Mouse (Mus musculus) liver, adult 2 months (tissue): Measurements from ENCODE around the gene Efcab14. TPM values are rescaled to one million over a fixed set of nuclear protein-coding genes. Genes with fewer than 3 reads are reported as not detected.
A peak's percentile ranks its signal among the peaks of the same experiment; 100 is the strongest.

Experiments
- DNase-seq: peaks from one replicate; pipeline ENCODE4 v3.0.0-alpha.2; 2011; ENCODE audit warnings: low read depth, low spot score; ENCODE audit errors: extremely low read depth
- H3K27ac ChIP-seq: fragments of 200-500 bp; replicated peaks from 2 replicates; pipeline ENCODE4 v1.5.1; 2012; ENCODE audit warnings: low read depth, mild to moderate bottlenecking, control low read depth, inconsistent platforms, low read length; ENCODE audit not compliant: insufficient read depth
- H3K27me3 ChIP-seq: fragments of 200-500 bp; 2 replicates; pipeline ENCODE4 v1.6.1; 2012; ENCODE audit warnings: mild to moderate bottlenecking, moderate library complexity, low read length, inconsistent platforms; ENCODE audit not compliant: control insufficient read depth, insufficient read depth
- H3K36me3 ChIP-seq: fragments of 200-500 bp; 2 replicates; pipeline ENCODE4 v1.6.1; 2012; ENCODE audit warnings: low read length, inconsistent platforms; ENCODE audit not compliant: control insufficient read depth, insufficient read depth
- H3K4me1 ChIP-seq: fragments of 200-500 bp; 2 replicates; pipeline ENCODE4 v1.6.1; 2011; ENCODE audit warnings: low read length; ENCODE audit not compliant: control insufficient read depth, insufficient read depth
- H3K4me3 ChIP-seq: fragments of 200-500 bp; 2 replicates; pipeline ENCODE4 v1.5.1; 2011; ENCODE audit warnings: low read depth, mild to moderate bottlenecking, control low read depth, low read length, moderate library complexity; ENCODE audit not compliant: insufficient read depth
- H3K79me2 ChIP-seq: fragments of 200-500 bp; 2 replicates; pipeline ENCODE4 v1.6.1; 2012; ENCODE audit warnings: inconsistent platforms, mild to moderate bottlenecking, low read length, moderate library complexity; ENCODE audit not compliant: control insufficient read depth, insufficient read depth
- H3K9ac ChIP-seq: fragments of 200-500 bp; 2 replicates; pipeline ENCODE4 v1.6.1; 2012; ENCODE audit warnings: low read depth, mild to moderate bottlenecking, control low read depth, inconsistent platforms, low read length
- CTCF ChIP-seq: fragments of 200-500 bp; IDR thresholded peaks from 2 replicates; pipeline ENCODE4 v1.5.1; 2011; ENCODE audit warnings: low read depth, low read length, control low read depth
- POLR2A ChIP-seq: fragments of 200-500 bp; IDR thresholded peaks from 2 replicates; pipeline ENCODE4 v1.6.1; 2011; ENCODE audit warnings: low read length, control low read depth; ENCODE audit not compliant: insufficient read depth; ENCODE audit errors: extremely low read depth
- WGBS: fragments of 180-500 bp; shearing (Covaris S2); methylation state at CpG from one replicate; pipeline ENCODE4 v1.1.7; 2018; 5-methylcytosine and 5-hydroxymethylcytosine counted together
- polyA plus RNA-seq: library from polyadenylated mRNA; depleted of rRNA; stranded (reverse); fragments of >200 nt; gene quantifications from 2 replicates; pipeline ENCODE4 v1.2.3, GENCODE M21; 2012
- total RNA-seq: library from RNA; depleted of rRNA; stranded (reverse); fragments of >200 nt; gene quantifications from 2 replicates; pipeline ENCODE4 v1.2.3, GENCODE M21; 2014

Efcab14 gene
- total and polyA plus RNA-seq, 2 experiments = 8.0 to 10.7 TPM

GRCm38 (mm10) chr4:115795360-115795759, 57.8 kb downstream of the Efcab14 start:
- no peak for DNase-seq
- TF ChIP-seq POLR2A (no peak), CTCF (no peak)
- Histone ChIP-seq H3K79me2 (no peaks in the 10 kb centered on the region), H3K27me3 (no peaks in the 10 kb centered on the region), H3K4me3 (no peak overlapping the region), H3K9ac (no peak overlapping the region), H3K36me3 (peaks cover 56% of the 10 kb centered on the region), H3K27ac (no peak overlapping the region), H3K4me1 (no peaks in the 10 kb centered on the region)
- 92% methylated on average over 3 of the region's 3 CpGs for whole genome bisulfite sequencing

GRCm38 (mm10) chr4:115799981-115800380, 62.4 kb downstream of the Efcab14 start:
- 77% methylated on average over 3 of the region's 3 CpGs for WGBS
- no peak overlapping the region for H3K27ac ChIP-seq
- H3K4me3 ChIP-seq = no peak overlapping the region
- DNase-seq = no peak
- H3K4me1 ChIP-seq = no peaks in the 10 kb centered on the region
- H3K27me3 ChIP-seq = no peaks in the 10 kb centered on the region
- no peak overlapping the region for H3K9ac ChIP-seq
- TF ChIP-seq CTCF = no peak
- no peak for TF ChIP-seq POLR2A
- H3K36me3 ChIP-seq = peaks cover 52% of the 10 kb centered on the region
- H3K79me2 ChIP-seq = no peaks in the 10 kb centered on the region

- Histone ChIP-seq H3K27me3 (no peaks in the 10 kb centered on the region), H3K9ac (no peak overlapping the region), H3K36me3 (peaks cover 18% of the 10 kb centered on the region), H3K4me1 (no peaks in the 10 kb centered on the region), H3K4me3 (no peak overlapping the region), H3K27ac (no peak overlapping the region), H3K79me2 (no peaks in the 10 kb centered on the region)
- no peak for DNase-seq
- no peak for TF ChIP-seq POLR2A
- no peak for TF ChIP-seq CTCF
- WGBS = 96% methylated on average over 4 of the region's 4 CpGs
Measured at GRCm38 (mm10) chr4:115812326-115812725, 74.8 kb downstream of the Efcab14 start.

- Histone ChIP-seq H3K36me3 (peaks cover 16% of the 10 kb centered on the region), H3K9ac (no peak overlapping the region), H3K79me2 (no peaks in the 10 kb centered on the region), H3K27ac (no peak overlapping the region), H3K4me1 (no peaks in the 10 kb centered on the region), H3K4me3 (no peak overlapping the region), H3K27me3 (no peaks in the 10 kb centered on the region)
- TF ChIP-seq POLR2A = no peak
- no peak for TF ChIP-seq CTCF
- WGBS = 56% methylated on average over 5 of the region's 5 CpGs
- DNase-seq = peak; percentile 68
Measured at GRCm38 (mm10) chr4:115815606-115816005, 78.1 kb downstream of the Efcab14 start.

GRCm38 (mm10) chr4:115820199-115820598, 82.7 kb downstream of the Efcab14 start:
- no peaks in the 10 kb centered on the region; the same call in 1 of the 2 replicates for H3K36me3 ChIP-seq
- WGBS = 93% methylated on average over 3 of the region's 3 CpGs
- no peak for DNase-seq

GRCm38 (mm10) chr4:115820944-115821343, 83.4 kb downstream of the Efcab14 start:
- TF ChIP-seq CTCF = no peak
- no peak for TF ChIP-seq POLR2A
- WGBS = 97% methylated on average over 3 of the region's 3 CpGs
- Histone ChIP-seq H3K27ac (no peak overlapping the region), H3K9ac (no peak overlapping the region), H3K27me3 (no peaks in the 10 kb centered on the region), H3K4me1 (no peaks in the 10 kb centered on the region; the same call in none of the 2 replicates), H3K4me3 (no peak overlapping the region), H3K79me2 (no peaks in the 10 kb centered on the region), H3K36me3 (no peaks in the 10 kb centered on the region; the same call in 1 of the 2 replicates)
- DNase-seq = no peak

More at GRCm38 (mm10) chr4:115820199-115820598, 82.7 kb downstream of the Efcab14 start:
- Histone ChIP-seq H3K4me3 (no peak overlapping the region), H3K9ac (no peak overlapping the region), H3K4me1 (no peaks in the 10 kb centered on the region; the same call in none of the 2 replicates), H3K27ac (no peak overlapping the region), H3K27me3 (no peaks in the 10 kb centered on the region), H3K79me2 (no peaks in the 10 kb centered on the region)
- TF ChIP-seq POLR2A = no peak
- no peak for TF ChIP-seq CTCF
